Comparison of ENCODE assay signal across 20 mouse cellular contexts in genomic region chr9:28558628-28559027, GRCm38 (mm10).
"Had no signal": no experiment of that assay in that cellular context is flagged by ENCODE, and none has a peak within 500 bp of the region (broad histone marks: within the 10 kb centered on the region; RNA-seq: fewer than 3 reads in every experiment).

No protein-coding gene starts in this region.

- H3K27me3 ChIP-seq: intestine, embryonic 15.5 days; kidney, embryonic 15.5 days; limb, embryonic 13.5 days; liver, embryonic 13.5 days; neural tube, embryonic 12.5 days; neural tube, embryonic 15.5 days; stomach, embryonic 15.5 days had no signal

- ATAC-seq: intestine, embryonic 15.5 days had no signal

- H3K4me3 ChIP-seq: intestine, embryonic 15.5 days; kidney, embryonic 15.5 days; limb, embryonic 10.5 days; limb, embryonic 13.5 days; liver, embryonic 13.5 days; neural tube, embryonic 12.5 days; neural tube, embryonic 15.5 days; stomach, embryonic 15.5 days had no signal

- H3K4me2 ChIP-seq: intestine, embryonic 15.5 days; kidney, embryonic 15.5 days; limb, embryonic 13.5 days; liver, embryonic 13.5 days; neural tube, embryonic 12.5 days; neural tube, embryonic 15.5 days; stomach, embryonic 15.5 days had no signal

- DNase-seq: kidney, adult 11 months; kidney, adult 8-10 months; kidney, postnatal 10 days; kidney, postnatal 36 days; layer of hippocampus, postnatal 36 days; liver; liver, embryonic 13.5 days; lung, adult 2 months; lung, postnatal 14 days; lung, postnatal 4 days; midbrain, embryonic 14.5 days; spleen, adult 18-20 months; thymus, postnatal 25 days had no signal

- H3K36me3 ChIP-seq: intestine, embryonic 15.5 days; kidney, embryonic 15.5 days; limb, embryonic 10.5 days; limb, embryonic 13.5 days; liver, embryonic 13.5 days; neural tube, embryonic 12.5 days; neural tube, embryonic 15.5 days; stomach, embryonic 15.5 days had no signal

- H3K4me1 ChIP-seq: intestine, embryonic 15.5 days; limb, embryonic 10.5 days; liver, embryonic 13.5 days; stomach, embryonic 15.5 days had no signal

- H3K9ac ChIP-seq: intestine, embryonic 15.5 days; kidney, embryonic 15.5 days; limb, embryonic 13.5 days; liver, embryonic 13.5 days; neural tube, embryonic 12.5 days; neural tube, embryonic 15.5 days; stomach, embryonic 15.5 days had no signal

- H3K27ac ChIP-seq: intestine, embryonic 15.5 days; kidney, embryonic 15.5 days; limb, embryonic 10.5 days; limb, embryonic 13.5 days; liver, embryonic 13.5 days; neural tube, embryonic 12.5 days; neural tube, embryonic 15.5 days; stomach, embryonic 15.5 days had no signal

- H3K9me3 ChIP-seq: intestine, embryonic 15.5 days; kidney, embryonic 15.5 days; limb, embryonic 10.5 days; limb, embryonic 13.5 days; liver, embryonic 13.5 days; neural tube, embryonic 12.5 days; neural tube, embryonic 15.5 days; stomach, embryonic 15.5 days had no signal
